Mouse (Mus musculus): ENCODE data around the gene Gm49486.

DNA sequence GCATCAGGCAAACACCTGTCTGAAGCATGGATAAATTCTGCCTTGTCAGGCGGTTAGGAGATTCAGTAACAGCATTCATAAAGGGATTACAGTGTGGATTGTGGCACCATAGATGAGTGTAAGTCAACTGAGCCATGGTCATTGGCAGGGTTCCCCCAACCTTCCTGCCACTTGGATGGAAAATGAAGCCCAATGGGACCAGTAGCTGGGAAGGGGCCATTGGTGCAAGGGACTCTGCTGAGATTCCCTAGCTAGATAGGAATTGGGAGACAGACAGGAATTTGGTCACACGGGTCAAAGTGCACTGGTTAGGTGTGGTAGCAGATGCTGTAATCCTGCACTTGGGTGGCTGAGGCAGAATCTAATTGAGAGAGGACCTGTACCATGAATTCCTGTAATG lies 21.0 kb downstream of the Gm49486 start:
- TF ChIP-seq CTCF (IDR thresholded peaks at IDR 0.05; ENCODE audit: extremely low read depth, insufficient read length, insufficient replicate concordance, low read depth, low read length): no peak
- TF ChIP-seq POLR2A (IDR thresholded peaks at IDR 0.05; ENCODE audit: low read depth, low read length): no peak

Data from small intestine, adult 2 months (tissue).